Mouse (Mus musculus) olfactory bulb, adult 2 months (tissue): Measurements from ENCODE around the gene Nemf.

ENCODE experiments used
- CTCF ChIP-seq: fragments of 200-500 bp; IDR thresholded peaks from 2 replicates; pipeline ENCODE4 v1.5.1; 2012; ENCODE audit warnings: low read depth, mild to moderate bottlenecking, low read length, moderate library complexity; ENCODE audit not compliant: insufficient read depth
- POLR2A ChIP-seq: fragments of 200-500 bp; IDR thresholded peaks from 2 replicates; pipeline ENCODE4 v1.6.1; 2012; ENCODE audit warnings: mild to moderate bottlenecking, low read depth, low read length, moderate library complexity; ENCODE audit not compliant: insufficient read depth

- no peak for TF ChIP-seq POLR2A
- no peak for TF ChIP-seq CTCF
Measured at GRCm38 (mm10) chr12:69378558-69379454, 21.8 kb upstream of the Nemf start.
